Mouse (Mus musculus): ENCODE results near the gene Ooep. TPM values are rescaled to one million over a fixed set of nuclear protein-coding genes. Genes with fewer than 3 reads are reported as not detected.
"Not testable (repeated sequence)": the region's sequence is repeated elsewhere in the genome, so short reads cannot be mapped to it uniquely, and the experiment has no call there.

Gene Ooep
- polyA plus RNA-seq, 1 experiment from 2014 or later: not detected

GRCm38 (mm10) chr9:78374885-78375389 is 3.6 kb downstream of the Ooep start:
- no peak overlapping the region for H3K4me3 ChIP-seq (ENCODE audit: inconsistent target)
- H3K27ac ChIP-seq: no peak overlapping the region
- WGBS (ENCODE audit: missing documents): 100% methylated on average over 1 of the region's 1 CpGs
- H3K79me2 ChIP-seq (ENCODE audit: inconsistent target): no peaks in the 10 kb centered on the region
- no peaks in the 10 kb centered on the region for H3K36me3 ChIP-seq (ENCODE audit: inconsistent target)

DNA sequence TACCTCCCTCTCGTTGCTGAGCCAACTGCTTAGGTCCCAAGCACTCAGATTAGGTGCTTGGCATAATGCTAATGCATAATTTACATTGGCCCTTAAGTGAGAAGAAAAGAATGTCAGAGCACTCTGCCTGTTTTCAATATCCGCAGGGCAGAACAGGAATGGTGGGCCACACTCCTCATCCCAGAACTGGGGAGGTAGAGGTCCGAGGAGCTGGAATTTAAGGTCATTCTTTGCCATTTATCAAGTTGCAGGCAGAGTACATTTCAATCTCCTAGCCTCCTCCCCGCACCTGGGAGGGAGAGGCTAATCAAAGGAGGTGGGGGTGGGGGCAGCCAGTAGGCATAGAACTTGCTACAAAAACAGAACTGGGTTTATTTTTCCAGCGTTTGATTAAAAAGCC is 4.1 kb downstream of the Ooep start:
- 89% methylated on average over 5 of the region's 5 CpGs for WGBS (ENCODE audit: missing documents)
- H3K36me3 ChIP-seq (ENCODE audit: inconsistent target): no peaks in the 10 kb centered on the region
- no peak overlapping the region for H3K4me3 ChIP-seq (ENCODE audit: inconsistent target)

GRCm38 (mm10) chr9:78372827-78373504 is 5.6 kb downstream of the Ooep start:
- H3K27ac ChIP-seq: no peak overlapping the region
- no peaks in the 10 kb centered on the region for H3K36me3 ChIP-seq (ENCODE audit: inconsistent target)
- no peak overlapping the region for H3K4me3 ChIP-seq (ENCODE audit: inconsistent target)
- WGBS (ENCODE audit: missing documents): 80% methylated on average over 10 of the region's 10 CpGs
- H3K79me2 ChIP-seq (ENCODE audit: inconsistent target): no peaks in the 10 kb centered on the region

More for the DNA sequence above, 4.1 kb downstream of the Ooep start:
- H3K27ac ChIP-seq: no peak overlapping the region
- H3K79me2 ChIP-seq (ENCODE audit: inconsistent target): no peaks in the 10 kb centered on the region

DNA sequence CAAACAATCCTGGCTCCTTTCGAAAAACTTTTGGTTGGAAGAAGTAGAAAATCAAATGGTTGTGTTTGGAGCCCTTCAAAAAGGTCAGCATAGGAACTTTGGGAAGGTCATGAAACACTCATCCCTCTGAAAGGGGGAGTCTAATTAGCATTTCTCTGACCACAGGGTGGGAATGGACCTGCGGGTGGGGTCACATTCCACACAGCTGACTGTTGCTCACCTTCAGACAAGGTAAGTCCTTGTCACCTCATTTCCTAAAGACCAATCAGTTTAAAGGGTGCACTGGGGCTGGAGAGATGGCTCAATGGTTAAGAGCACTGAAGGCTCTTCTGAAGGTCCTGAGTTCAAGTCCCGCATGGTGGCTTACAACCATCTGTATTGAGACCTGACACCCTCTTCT is 7.1 kb downstream of the Ooep start:
- no peaks in the 10 kb centered on the region for H3K36me3 ChIP-seq (ENCODE audit: inconsistent target)
- H3K27ac ChIP-seq: no peak overlapping the region
- H3K4me3 ChIP-seq (ENCODE audit: inconsistent target): no peak overlapping the region
- WGBS (ENCODE audit: missing documents): 100% methylated on average over 3 of the region's 3 CpGs
- no peaks in the 10 kb centered on the region for H3K79me2 ChIP-seq (ENCODE audit: inconsistent target)

GRCm38 (mm10) chr9:78369786-78370185 is 8.7 kb downstream of the Ooep start:
- H3K4me3 ChIP-seq (ENCODE audit: inconsistent target): no peak overlapping the region
- WGBS (ENCODE audit: missing documents): 90% methylated on average over 7 of the region's 7 CpGs
- H3K36me3 ChIP-seq (ENCODE audit: inconsistent target): no peaks in the 10 kb centered on the region
- no peaks in the 10 kb centered on the region for H3K79me2 ChIP-seq (ENCODE audit: inconsistent target)
- no peak overlapping the region for H3K27ac ChIP-seq

DNA sequence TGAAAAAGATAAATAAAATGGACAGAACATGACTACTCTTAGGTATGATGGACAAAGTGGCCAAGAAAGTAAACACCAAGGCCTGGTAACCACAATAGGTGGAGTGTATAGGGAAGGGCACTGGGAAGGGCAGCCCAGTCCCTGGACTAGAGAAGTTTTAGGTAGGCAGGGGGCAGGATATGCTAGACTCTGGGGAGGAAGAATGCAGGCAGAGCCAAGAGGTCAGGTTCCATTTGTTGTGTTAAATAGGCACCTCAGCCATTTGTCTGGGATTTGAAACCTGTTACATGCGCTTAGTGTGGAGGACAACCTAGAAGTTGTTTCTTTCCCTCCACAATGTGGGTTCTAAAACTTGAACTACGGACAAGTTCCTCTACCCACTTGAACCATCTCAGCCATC is 9.2 kb downstream of the Ooep start:
- Histone ChIP-seq H3K79me2 (ENCODE audit: inconsistent target) (no peaks in the 10 kb centered on the region), H3K36me3 (ENCODE audit: inconsistent target) (no peaks in the 10 kb centered on the region), H3K4me3 (ENCODE audit: inconsistent target) (no peak overlapping the region), H3K27ac (no peak overlapping the region)
- 93% methylated on average over 2 of the region's 2 CpGs for WGBS (ENCODE audit: missing documents)

DNA sequence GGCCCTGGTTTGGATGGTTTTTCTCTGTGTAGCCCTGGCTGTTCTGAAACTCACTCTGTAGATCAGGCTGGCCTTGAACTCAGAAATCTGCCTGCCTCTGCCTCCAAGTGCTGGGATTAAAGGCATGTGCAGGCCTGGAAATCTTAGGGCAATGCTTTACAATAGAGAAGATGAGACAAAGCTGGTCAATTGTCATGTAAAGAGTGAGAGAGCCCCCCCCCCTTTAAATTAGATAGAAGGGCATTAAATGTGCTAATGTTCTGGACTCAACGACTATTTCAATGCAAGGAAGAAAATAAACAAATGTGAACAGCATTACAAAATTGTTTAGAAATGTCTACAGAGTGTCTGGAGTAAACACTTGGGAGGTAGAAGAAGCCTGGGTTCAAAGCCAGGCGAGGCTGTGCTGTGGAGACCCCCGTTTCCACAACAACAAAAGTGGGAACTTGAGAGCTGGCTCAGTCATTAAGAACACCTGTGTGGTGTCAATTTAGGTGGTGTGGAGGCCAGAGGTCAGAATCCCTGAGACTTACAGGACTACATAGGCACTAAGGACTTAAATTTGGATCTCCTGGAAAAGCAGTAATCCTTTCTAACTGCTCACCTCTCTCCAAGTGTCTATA is 9.7 kb downstream of the Ooep start:
- H3K36me3 ChIP-seq (ENCODE audit: inconsistent target): no peaks in the 10 kb centered on the region
- 95% methylated on average over 3 of the region's 3 CpGs for whole genome bisulfite sequencing (ENCODE audit: missing documents)
- H3K27ac ChIP-seq: no peak overlapping the region
- H3K79me2 ChIP-seq (ENCODE audit: inconsistent target): no peaks in the 10 kb centered on the region
- H3K4me3 ChIP-seq (ENCODE audit: inconsistent target): no peak overlapping the region

- H3K36me3 ChIP-seq (ENCODE audit: inconsistent target); H3K79me2 ChIP-seq (ENCODE audit: inconsistent target); H3K4me3 ChIP-seq (ENCODE audit: inconsistent target); H3K27ac ChIP-seq: not testable (repeated sequence)
- whole genome bisulfite sequencing (ENCODE audit: missing documents): 94% methylated on average over 15 of the region's 16 CpGs
Measured at GRCm38 (mm10) chr9:78367959-78368358, 10.6 kb downstream of the Ooep start, which contains the start of gene Dppa5a. TSS of gene Dppa5a (minus strand) at chr9:78368177.

GRCm38 (mm10) chr9:78365850-78366544 is 12.5 kb downstream of the Ooep start:
- H3K36me3 ChIP-seq (ENCODE audit: inconsistent target): no peaks in the 10 kb centered on the region
- WGBS (ENCODE audit: missing documents): 54% methylated on average over 11 of the region's 13 CpGs
- no peak overlapping the region for H3K27ac ChIP-seq

GRCm38 (mm10) chr9:78364701-78365100 is 13.8 kb downstream of the Ooep start:
- Histone ChIP-seq H3K27ac (no peak overlapping the region), H3K4me3 (ENCODE audit: inconsistent target) (no peak overlapping the region), H3K79me2 (ENCODE audit: inconsistent target) (no peaks in the 10 kb centered on the region), H3K36me3 (ENCODE audit: inconsistent target) (no peaks in the 10 kb centered on the region)
- 92% methylated on average over 6 of the region's 6 CpGs for WGBS (ENCODE audit: missing documents)

More at GRCm38 (mm10) chr9:78365850-78366544, 12.5 kb downstream of the Ooep start:
- H3K79me2 ChIP-seq (ENCODE audit: inconsistent target): no peaks in the 10 kb centered on the region
- H3K4me3 ChIP-seq (ENCODE audit: inconsistent target): no peak overlapping the region

DNA sequence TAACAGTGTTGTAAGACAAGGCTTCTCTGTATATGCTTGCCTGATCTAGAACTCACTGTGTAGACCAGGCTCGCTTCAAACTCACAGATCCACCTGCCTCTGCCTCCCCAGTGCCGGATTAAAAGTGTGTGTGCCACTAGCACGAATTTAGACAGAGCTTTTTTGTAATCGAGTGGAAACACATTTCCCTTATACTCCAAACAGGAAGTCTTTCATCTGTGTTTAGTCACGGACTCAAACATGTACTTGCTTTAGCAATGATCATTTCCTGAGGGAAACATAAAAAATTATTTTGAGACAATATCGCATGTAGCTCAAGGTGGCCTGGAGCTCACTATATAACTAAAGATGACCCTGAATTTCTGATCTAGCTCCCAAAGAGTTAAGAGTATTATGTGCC is 15.2 kb downstream of the Ooep start:
- H3K4me3 ChIP-seq (ENCODE audit: inconsistent target): no peak overlapping the region
- 5% methylated on average over 6 of the region's 6 CpGs for WGBS (ENCODE audit: missing documents)
- H3K27ac ChIP-seq: no peak overlapping the region
- H3K79me2 ChIP-seq (ENCODE audit: inconsistent target): no peaks in the 10 kb centered on the region
- H3K36me3 ChIP-seq (ENCODE audit: inconsistent target): no peaks in the 10 kb centered on the region

GRCm38 (mm10) chr9:78360484-78360872 is 18.0 kb downstream of the Ooep start:
- no peaks in the 10 kb centered on the region for H3K79me2 ChIP-seq (ENCODE audit: inconsistent target)
- WGBS (ENCODE audit: missing documents): 100% methylated on average over 1 of the region's 2 CpGs
- H3K27ac ChIP-seq: no peak overlapping the region
- no peaks in the 10 kb centered on the region for H3K36me3 ChIP-seq (ENCODE audit: inconsistent target)
- H3K4me3 ChIP-seq (ENCODE audit: inconsistent target): no peak overlapping the region

GRCm38 (mm10) chr9:78359750-78360483 is 18.6 kb downstream of the Ooep start:
- H3K27ac ChIP-seq: no peak overlapping the region
- H3K36me3 ChIP-seq (ENCODE audit: inconsistent target): no peaks in the 10 kb centered on the region
- WGBS (ENCODE audit: missing documents): 93% methylated on average over 6 of the region's 6 CpGs
- no peaks in the 10 kb centered on the region for H3K79me2 ChIP-seq (ENCODE audit: inconsistent target)
- no peak overlapping the region for H3K4me3 ChIP-seq (ENCODE audit: inconsistent target)

- H3K79me2 ChIP-seq (ENCODE audit: inconsistent target): no peaks in the 10 kb centered on the region
- 15% methylated on average over 9 of the region's 9 CpGs for WGBS (ENCODE audit: missing documents)
- no peak overlapping the region for H3K27ac ChIP-seq
- no peak overlapping the region for H3K4me3 ChIP-seq (ENCODE audit: inconsistent target)
- no peaks in the 10 kb centered on the region for H3K36me3 ChIP-seq (ENCODE audit: inconsistent target)
Measured at GRCm38 (mm10) chr9:78358053-78358452, 20.5 kb downstream of the Ooep start.

Data from macrophage (primary cell).